Mouse (Mus musculus): Measurements from ENCODE around the gene Gm21093.
"Not testable (repeated sequence)": the region's sequence is repeated elsewhere in the genome, so short reads cannot be mapped to it uniquely, and the experiment has no call there.

The Gm21093 gene

DNA sequence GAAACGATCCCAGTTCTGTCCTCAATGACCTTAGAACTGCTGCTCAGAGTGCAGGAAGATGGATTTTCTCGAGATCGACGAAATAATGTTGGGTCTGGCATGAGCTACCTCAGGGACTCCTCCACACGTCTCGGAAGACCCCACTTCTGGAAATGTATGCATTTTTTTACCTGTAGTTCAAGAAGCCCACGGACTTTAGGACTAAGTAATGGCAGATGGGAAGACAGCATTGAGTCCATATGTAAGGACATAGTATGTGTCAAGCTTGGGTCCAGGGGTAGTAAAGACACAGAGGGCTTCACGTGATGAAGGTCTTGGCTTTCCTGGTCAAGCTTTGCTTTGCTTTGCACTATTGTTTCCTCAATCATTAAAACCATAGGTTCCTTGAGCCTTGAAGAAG lies at the start of gene Gm21093:
TSS of gene Gm21093 (minus strand) at position 101 of the 400 bp plus-strand sequence.
- not testable (repeated sequence) for DNase-seq (ENCODE audit: low spot score in 2 of 2)

Data from urinary bladder, postnatal 4 days (tissue).